Mouse (Mus musculus): ENCODE data around the gene Cnksr3. TPM values are rescaled to one million over a fixed set of nuclear protein-coding genes. Genes with fewer than 3 reads are reported as not detected.

The Cnksr3 gene
- polyA plus RNA-seq, 1 experiment from 2014 or later, result 11.0 TPM

DNA sequence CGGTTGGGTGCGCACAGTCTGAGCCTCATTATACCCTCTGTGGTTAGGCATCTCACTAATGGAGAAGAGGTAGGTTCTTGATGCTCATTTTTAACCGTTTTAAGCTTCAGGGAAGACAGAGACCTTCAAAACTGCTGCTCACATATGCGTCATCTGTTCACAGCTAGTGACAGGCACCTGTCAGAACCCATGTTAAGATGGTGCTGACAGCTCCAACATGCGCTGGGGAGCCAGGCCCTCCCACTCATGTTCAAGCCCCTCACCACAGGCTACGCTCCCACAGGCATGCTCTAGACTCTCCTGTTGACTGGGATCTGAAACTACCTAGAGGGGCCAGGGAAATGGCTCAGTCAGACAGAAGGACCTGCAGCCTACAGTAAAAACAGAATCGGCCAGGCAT lies 11.4 kb downstream of the Cnksr3 start:
- Histone ChIP-seq H3K27ac (ENCODE audit: low read length) (no peak overlapping the region), H3K27me3 (ENCODE audit: control insufficient read depth, insufficient read depth, low read depth, low read length) (no peaks in the 10 kb centered on the region), H3K4me2 (ENCODE audit: low read depth, low read length) (no peak overlapping the region), H3K4me1 (replicated peaks; ENCODE audit: control insufficient read depth, insufficient read depth, low read length) (peaks cover 4% of the 10 kb centered on the region; the same call in 1 of the 2 replicates), H3K36me3 (ENCODE audit: control insufficient read depth, insufficient read depth, low read length) (no peaks in the 10 kb centered on the region), H3K9me3 (ENCODE audit: control insufficient read depth, low read length) (no peaks in the 10 kb centered on the region), H3K9ac (ENCODE audit: low read length) (no peak overlapping the region), H3K4me3 (ENCODE audit: low read length) (no peak overlapping the region)
- no peak for ATAC-seq (ENCODE audit: low read depth)
- WGBS, result 87% methylated on average over 7 of the region's 7 CpGs

DNA sequence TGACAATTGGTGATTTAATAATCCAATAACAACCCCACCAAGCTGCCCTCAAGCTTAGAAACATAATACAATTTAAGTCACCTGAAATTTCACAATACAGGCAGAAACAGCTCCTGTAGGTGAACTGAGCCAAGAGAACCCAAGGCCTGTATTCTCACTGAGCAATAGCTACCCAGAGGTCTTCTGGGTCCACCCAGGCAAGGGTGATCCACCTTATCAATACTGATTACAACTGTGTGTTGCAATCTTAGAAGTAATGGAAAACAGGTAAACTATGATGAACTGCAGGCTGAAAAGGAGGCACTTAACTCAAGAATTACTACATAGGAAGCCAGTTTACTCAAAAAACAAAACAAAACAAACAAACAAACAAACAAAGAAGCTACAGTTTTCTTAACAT lies 13.8 kb downstream of the Cnksr3 start:
- Histone ChIP-seq H3K36me3 (ENCODE audit: control insufficient read depth, insufficient read depth, low read length) (no peaks in the 10 kb centered on the region), H3K9ac (ENCODE audit: low read length) (no peak overlapping the region), H3K4me3 (ENCODE audit: low read length) (no peak overlapping the region), H3K9me3 (ENCODE audit: control insufficient read depth, low read length) (no peaks in the 10 kb centered on the region), H3K27me3 (ENCODE audit: control insufficient read depth, insufficient read depth, low read depth, low read length) (no peaks in the 10 kb centered on the region), H3K27ac (ENCODE audit: low read length) (no peak overlapping the region), H3K4me1 (replicated peaks; ENCODE audit: control insufficient read depth, insufficient read depth, low read length) (peaks cover 4% of the 10 kb centered on the region; the same call in 1 of the 2 replicates), H3K4me2 (ENCODE audit: low read depth, low read length) (no peak overlapping the region)
- no peak for ATAC-seq (ENCODE audit: low read depth)

DNA sequence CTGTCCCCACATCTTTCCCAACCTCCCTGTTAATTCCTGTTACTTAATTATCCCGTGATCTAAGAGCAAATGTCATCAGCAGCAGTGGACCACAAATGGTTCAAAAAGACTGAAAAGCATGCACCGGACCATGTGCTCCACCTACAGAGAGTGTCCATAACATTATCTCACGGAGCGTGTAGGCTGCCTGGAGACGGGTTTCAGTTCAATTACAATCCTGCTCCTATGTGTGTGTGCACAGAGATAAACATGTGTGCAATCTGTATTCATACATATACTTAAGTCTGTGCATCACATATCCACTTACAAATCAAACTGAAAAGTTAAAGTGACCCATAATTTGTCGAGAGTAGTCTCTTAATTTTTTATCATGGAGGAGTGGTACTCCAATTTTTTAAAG lies 14.3 kb downstream of the Cnksr3 start:
- H3K9me3 ChIP-seq (ENCODE audit: control insufficient read depth, low read length), result no peaks in the 10 kb centered on the region
- H3K4me3 ChIP-seq (ENCODE audit: low read length), result no peak overlapping the region
- peaks cover 4% of the 10 kb centered on the region; the same call in 1 of the 2 replicates for H3K4me1 ChIP-seq (replicated peaks; ENCODE audit: control insufficient read depth, insufficient read depth, low read length)
- 86% methylated on average over 6 of the region's 6 CpGs for WGBS
- no peak overlapping the region for H3K27ac ChIP-seq (ENCODE audit: low read length)
- H3K9ac ChIP-seq (ENCODE audit: low read length), result no peak overlapping the region
- H3K36me3 ChIP-seq (ENCODE audit: control insufficient read depth, insufficient read depth, low read length), result no peaks in the 10 kb centered on the region
- no peak overlapping the region for H3K4me2 ChIP-seq (ENCODE audit: low read depth, low read length)
- no peaks in the 10 kb centered on the region for H3K27me3 ChIP-seq (ENCODE audit: control insufficient read depth, insufficient read depth, low read depth, low read length)
- no peak for ATAC-seq (ENCODE audit: low read depth)

DNA sequence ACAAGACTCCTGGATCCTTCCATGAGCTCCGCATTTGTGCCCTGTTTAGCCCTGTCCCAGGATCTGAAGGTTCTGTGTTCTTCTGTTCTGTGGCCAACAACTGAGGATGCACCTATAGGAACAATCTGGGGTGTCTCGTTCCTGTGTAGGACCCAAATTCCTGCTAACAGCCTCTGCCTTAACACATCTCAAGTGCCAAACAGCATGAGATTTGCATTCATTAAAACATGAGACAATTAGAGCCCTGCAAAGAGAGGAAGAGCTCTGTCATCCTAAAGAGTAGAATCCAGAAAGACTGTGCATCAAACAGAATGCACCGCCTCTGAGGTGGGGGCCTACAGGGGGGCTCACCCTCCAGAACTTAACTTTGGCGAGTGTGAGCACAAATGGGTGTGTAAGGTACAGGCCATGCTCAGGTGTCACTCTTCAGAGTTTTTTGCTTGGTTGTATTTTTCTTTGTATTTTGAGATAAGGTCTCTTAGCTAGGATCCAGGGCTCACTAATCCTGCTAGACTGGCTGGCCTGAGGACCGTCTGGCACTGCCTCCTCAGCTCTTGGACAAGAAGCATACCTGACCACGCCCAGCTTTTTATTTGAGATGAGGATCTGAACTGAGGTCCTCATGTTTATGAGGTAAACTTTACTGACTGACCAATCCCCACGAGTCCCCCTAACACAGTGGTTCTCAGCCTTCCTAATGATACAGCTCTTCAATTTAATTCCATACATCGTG lies 15.2 kb downstream of the Cnksr3 start:
- ATAC-seq (ENCODE audit: low read depth), result peak; percentile 49; the same call in 1 of the 2 replicates
- Histone ChIP-seq H3K9me3 (ENCODE audit: control insufficient read depth, low read length) (no peaks in the 10 kb centered on the region), H3K27me3 (ENCODE audit: control insufficient read depth, insufficient read depth, low read depth, low read length) (no peaks in the 10 kb centered on the region), H3K36me3 (ENCODE audit: control insufficient read depth, insufficient read depth, low read length) (no peaks in the 10 kb centered on the region), H3K9ac (ENCODE audit: low read length) (no peak overlapping the region), H3K4me2 (ENCODE audit: low read depth, low read length) (no peak overlapping the region), H3K4me1 (replicated peaks; ENCODE audit: control insufficient read depth, insufficient read depth, low read length) (peaks cover 4% of the 10 kb centered on the region; the same call in 1 of the 2 replicates), H3K27ac (ENCODE audit: low read length) (no peak overlapping the region), H3K4me3 (ENCODE audit: low read length) (no peak overlapping the region)
- WGBS, result 71% methylated on average over 8 of the region's 8 CpGs

DNA sequence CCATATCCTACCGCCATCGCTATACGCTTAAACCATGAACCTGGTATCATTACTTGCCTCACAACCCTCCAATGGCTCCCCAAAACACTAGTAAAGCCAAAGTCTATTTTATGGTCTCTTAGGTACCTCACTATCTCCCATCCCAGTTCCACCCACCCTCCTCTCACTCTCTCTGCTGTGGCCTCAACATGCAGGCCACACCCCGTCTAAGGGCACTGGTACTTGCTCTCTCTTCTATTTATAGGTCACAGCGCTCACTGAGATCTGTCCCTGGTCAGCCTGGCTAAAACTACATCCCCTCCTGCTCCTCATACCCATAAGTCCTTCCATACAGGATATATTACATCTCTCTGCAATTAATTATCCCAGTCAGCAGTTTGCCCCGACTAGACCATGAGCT lies 16.1 kb downstream of the Cnksr3 start:
- Histone ChIP-seq H3K36me3 (ENCODE audit: control insufficient read depth, insufficient read depth, low read length) (no peaks in the 10 kb centered on the region), H3K4me2 (ENCODE audit: low read depth, low read length) (no peak overlapping the region), H3K4me3 (ENCODE audit: low read length) (no peak overlapping the region), H3K9me3 (ENCODE audit: control insufficient read depth, low read length) (no peaks in the 10 kb centered on the region), H3K9ac (ENCODE audit: low read length) (no peak overlapping the region), H3K27me3 (ENCODE audit: control insufficient read depth, insufficient read depth, low read depth, low read length) (no peaks in the 10 kb centered on the region), H3K27ac (ENCODE audit: low read length) (no peak overlapping the region), H3K4me1 (replicated peaks; ENCODE audit: control insufficient read depth, insufficient read depth, low read length) (peaks cover 4% of the 10 kb centered on the region; the same call in 1 of the 2 replicates)
- no peak for ATAC-seq (ENCODE audit: low read depth)
- 80% methylated on average over 6 of the region's 6 CpGs for WGBS

DNA sequence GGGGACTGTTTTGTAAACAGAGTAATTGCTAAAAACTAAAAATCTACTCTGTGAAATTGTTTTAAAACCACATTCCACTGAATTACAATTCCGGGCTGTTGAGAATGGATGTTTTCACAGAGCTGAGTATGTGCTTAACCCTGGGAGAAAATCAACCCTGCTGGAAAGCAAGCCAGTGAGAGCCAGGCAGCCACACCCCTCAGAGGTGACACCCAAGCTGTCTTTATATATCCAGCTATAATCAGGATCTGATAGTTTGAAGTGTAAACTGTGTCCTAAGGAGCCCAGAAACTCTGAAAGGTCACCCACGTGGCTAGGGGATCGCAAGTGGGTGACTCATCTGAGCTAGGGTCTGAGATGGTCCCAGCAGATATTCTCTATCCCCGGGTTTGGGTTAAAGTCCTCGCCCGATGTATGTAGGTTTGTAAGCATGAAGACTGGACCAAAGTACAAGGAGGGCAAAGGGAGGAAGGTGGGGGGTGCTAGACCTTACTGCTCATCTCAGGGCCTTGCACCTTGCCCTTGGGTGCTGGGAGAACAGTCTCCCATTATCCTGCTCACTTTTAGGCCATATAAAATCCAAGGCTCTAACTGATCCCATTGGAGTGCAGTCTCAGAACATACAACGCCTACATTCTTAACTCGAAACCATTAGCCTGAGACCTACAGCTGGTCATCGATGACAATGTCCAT lies 20.2 kb downstream of the Cnksr3 start:
- Histone ChIP-seq H3K27ac (ENCODE audit: low read length) (no peak overlapping the region), H3K36me3 (ENCODE audit: control insufficient read depth, insufficient read depth, low read length) (no peaks in the 10 kb centered on the region), H3K4me2 (ENCODE audit: low read depth, low read length) (no peak overlapping the region), H3K4me1 (replicated peaks; ENCODE audit: control insufficient read depth, insufficient read depth, low read length) (peaks cover 8% of the 10 kb centered on the region), H3K9ac (ENCODE audit: low read length) (no peak overlapping the region), H3K27me3 (ENCODE audit: control insufficient read depth, insufficient read depth, low read depth, low read length) (no peaks in the 10 kb centered on the region), H3K4me3 (ENCODE audit: low read length) (no peak overlapping the region), H3K9me3 (ENCODE audit: control insufficient read depth, low read length) (no peaks in the 10 kb centered on the region)
- ATAC-seq (ENCODE audit: low read depth), result 0 out of 2 replicates have a peak, but pooled peaks have one; percentile 6
- WGBS, result 78% methylated on average over 9 of the region's 9 CpGs

DNA sequence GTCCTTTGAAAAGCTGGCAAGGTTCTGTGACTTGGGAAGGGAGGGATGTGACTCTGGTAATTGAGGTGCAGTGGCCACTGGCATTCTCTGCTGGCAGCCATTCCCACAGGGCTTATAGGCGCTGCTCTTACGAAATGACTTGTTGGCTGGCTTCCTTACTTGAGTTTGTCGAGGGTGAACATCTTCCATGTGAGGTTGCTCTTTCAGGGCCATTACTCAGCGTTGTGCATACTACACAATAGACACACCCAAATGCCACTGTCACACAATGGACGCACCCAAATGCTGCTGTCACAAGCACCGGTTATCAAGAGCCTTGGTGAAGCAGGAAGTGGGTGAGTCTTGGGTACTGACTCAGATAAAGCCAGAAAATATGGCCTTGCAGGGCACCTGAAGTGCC lies 22.8 kb downstream of the Cnksr3 start:
- Histone ChIP-seq H3K4me3 (ENCODE audit: low read length) (no peak overlapping the region), H3K4me1 (replicated peaks; ENCODE audit: control insufficient read depth, insufficient read depth, low read length) (peaks cover 5% of the 10 kb centered on the region), H3K9me3 (ENCODE audit: control insufficient read depth, low read length) (no peaks in the 10 kb centered on the region), H3K27ac (ENCODE audit: low read length) (no peak overlapping the region), H3K9ac (ENCODE audit: low read length) (no peak overlapping the region), H3K27me3 (ENCODE audit: control insufficient read depth, insufficient read depth, low read depth, low read length) (no peaks in the 10 kb centered on the region), H3K4me2 (ENCODE audit: low read depth, low read length) (no peak overlapping the region), H3K36me3 (ENCODE audit: control insufficient read depth, insufficient read depth, low read length) (no peaks in the 10 kb centered on the region)
- 67% methylated on average over 6 of the region's 6 CpGs for WGBS
- no peak for ATAC-seq (ENCODE audit: low read depth)

DNA sequence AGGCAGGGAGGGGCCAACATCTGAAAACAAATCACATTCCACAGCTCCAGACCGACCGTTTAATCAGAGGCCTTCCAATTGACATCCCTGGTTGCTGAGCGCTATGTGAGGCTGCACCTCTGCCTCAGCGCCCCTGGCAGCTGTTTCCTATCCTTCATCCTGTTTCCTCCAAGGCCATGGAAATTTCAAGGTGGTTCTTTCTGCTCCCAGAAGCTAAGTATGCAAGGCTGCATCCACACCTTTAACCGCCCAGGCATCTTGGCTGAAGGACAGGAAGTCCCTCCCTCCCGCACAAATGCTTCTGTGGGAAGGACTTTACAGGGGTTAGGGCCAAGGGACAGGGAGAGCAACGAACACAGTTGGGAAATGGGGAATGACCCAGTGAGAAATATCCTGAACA lies 24.2 kb downstream of the Cnksr3 start:
- ATAC-seq (ENCODE audit: low read depth), result peak; percentile 60
- H3K4me3 ChIP-seq (ENCODE audit: low read length), result no peak overlapping the region
- H3K4me1 ChIP-seq (replicated peaks; ENCODE audit: control insufficient read depth, insufficient read depth, low read length), result peaks cover 15% of the 10 kb centered on the region
- H3K9me3 ChIP-seq (ENCODE audit: control insufficient read depth, low read length), result no peaks in the 10 kb centered on the region
- WGBS, result 36% methylated on average over 7 of the region's 7 CpGs
- no peaks in the 10 kb centered on the region for H3K36me3 ChIP-seq (ENCODE audit: control insufficient read depth, insufficient read depth, low read length)
- no peak overlapping the region for H3K27ac ChIP-seq (ENCODE audit: low read length)
- no peak overlapping the region for H3K4me2 ChIP-seq (ENCODE audit: low read depth, low read length)
- no peaks in the 10 kb centered on the region for H3K27me3 ChIP-seq (ENCODE audit: control insufficient read depth, insufficient read depth, low read depth, low read length)
- no peak overlapping the region for H3K9ac ChIP-seq (ENCODE audit: low read length)

DNA sequence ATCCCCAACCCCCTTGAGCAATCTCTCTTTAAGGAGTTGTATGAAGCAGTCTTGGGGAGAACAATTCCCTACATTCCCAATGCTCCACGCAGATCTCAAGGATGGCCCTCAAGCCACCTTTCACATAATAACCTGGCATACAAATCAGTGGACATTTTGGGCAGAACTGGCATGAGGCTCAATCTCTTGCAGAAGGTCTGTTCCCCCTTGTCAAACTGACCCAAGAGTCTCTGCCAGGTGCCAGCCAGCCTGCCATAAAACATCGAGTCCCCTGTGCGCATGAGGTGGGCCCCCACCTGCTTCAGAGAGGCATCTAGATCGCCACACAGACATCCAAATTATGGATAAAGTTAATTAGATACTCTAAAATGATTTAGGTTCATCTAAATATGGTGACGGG lies 25.0 kb downstream of the Cnksr3 start:
- Histone ChIP-seq H3K4me3 (ENCODE audit: low read length) (no peak overlapping the region), H3K9ac (ENCODE audit: low read length) (no peak overlapping the region), H3K36me3 (ENCODE audit: control insufficient read depth, insufficient read depth, low read length) (no peaks in the 10 kb centered on the region), H3K4me2 (ENCODE audit: low read depth, low read length) (no peak overlapping the region), H3K4me1 (replicated peaks; ENCODE audit: control insufficient read depth, insufficient read depth, low read length) (peaks cover 24% of the 10 kb centered on the region), H3K27me3 (ENCODE audit: control insufficient read depth, insufficient read depth, low read depth, low read length) (no peaks in the 10 kb centered on the region), H3K27ac (ENCODE audit: low read length) (no peak overlapping the region), H3K9me3 (ENCODE audit: control insufficient read depth, low read length) (no peaks in the 10 kb centered on the region)
- 92% methylated on average over 5 of the region's 5 CpGs for WGBS
- no peak for ATAC-seq (ENCODE audit: low read depth)

All from lung, embryonic 16.5 days (tissue).